Mouse (Mus musculus): ENCODE measurements around the gene Slc25a22.

- no peak for TF ChIP-seq FLI1 (IDR thresholded peaks at IDR 0.05; ENCODE audit: low read length)
- no peak for TF ChIP-seq GATA1 (IDR thresholded peaks at IDR 0.05; ENCODE audit: borderline replicate concordance, low read length)
Measured at GRCm38 (mm10) chr7:141476981-141477370, 39.3 kb upstream of the Slc25a22 start.

All from megakaryocyte, embryonic 14.5 days (primary cell).